Mouse (Mus musculus): ENCODE data around the gene Sez6l2. TPM values are rescaled to one million over a fixed set of nuclear protein-coding genes. Genes with fewer than 3 reads are reported as not detected.

Gene Sez6l2
- total RNA-seq, 2 experiments from 2014 or later, result 14.2 to 17.2 TPM

DNA sequence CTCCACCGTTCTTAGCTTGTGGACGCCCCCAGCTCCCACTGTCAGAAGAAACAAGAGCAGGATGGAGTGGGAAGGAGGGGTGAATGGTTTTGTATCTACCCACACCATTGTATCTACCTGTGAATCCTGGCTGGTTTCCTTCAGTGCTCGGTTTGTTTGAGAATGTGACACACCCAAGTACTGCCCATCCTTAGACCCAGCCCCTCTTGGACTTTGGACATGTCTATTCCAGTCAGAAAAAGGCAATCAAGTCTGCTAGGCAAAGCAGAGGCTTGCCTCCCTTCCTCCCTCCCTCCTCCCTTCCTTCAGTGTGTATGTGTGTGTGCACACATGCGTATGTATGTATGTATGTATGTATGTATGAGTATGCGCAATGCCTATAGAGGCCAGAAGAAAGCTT, 53.3 kb downstream of the Sez6l2 start:
- intact Hi-C loops (cut with DNase I), result no loop called here
- no peak for DNase-seq

GRCm38 (mm10) chr7:127004122-127004875, 53.9 kb downstream of the Sez6l2 start:
- intact Hi-C loops (cut with DNase I), result no loop called here
- no peak for DNase-seq

DNA sequence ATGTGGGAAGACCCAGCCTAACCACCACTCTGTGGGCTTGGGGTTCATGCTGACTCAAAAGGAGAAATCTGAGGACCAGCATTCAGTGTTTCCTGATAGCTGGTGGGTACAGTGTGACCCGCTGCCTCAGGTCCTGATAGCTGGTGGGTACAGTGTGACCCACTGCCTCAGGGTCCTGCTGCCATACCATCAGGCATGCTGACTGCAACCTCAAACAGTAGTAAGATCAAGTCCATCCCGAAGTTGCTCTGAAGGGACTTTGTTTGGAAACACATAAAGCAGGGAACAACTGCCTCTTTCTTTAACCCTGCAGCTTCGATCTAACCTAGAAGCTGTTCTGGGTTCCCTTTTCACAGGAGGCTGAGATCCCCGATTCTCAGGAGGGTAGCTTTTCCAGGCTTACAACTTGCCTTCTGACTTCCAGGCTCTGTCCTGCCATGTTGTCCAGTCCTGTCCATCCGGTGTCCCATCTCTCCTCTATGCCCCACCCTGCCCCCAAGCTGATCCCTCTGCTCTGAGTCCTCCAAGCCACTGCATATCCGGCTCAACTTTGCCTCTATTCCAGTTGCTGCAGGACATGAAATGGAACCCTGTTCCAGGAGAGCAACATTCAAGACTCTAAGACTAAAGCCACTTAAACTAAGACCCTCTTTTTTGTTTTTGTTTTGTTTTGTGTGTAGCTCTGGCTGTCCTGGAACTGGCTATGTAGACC, 57.1 kb downstream of the Sez6l2 start:
- intact Hi-C loops (cut with DNase I), result no loop called here
- no peak for DNase-seq

DNA sequence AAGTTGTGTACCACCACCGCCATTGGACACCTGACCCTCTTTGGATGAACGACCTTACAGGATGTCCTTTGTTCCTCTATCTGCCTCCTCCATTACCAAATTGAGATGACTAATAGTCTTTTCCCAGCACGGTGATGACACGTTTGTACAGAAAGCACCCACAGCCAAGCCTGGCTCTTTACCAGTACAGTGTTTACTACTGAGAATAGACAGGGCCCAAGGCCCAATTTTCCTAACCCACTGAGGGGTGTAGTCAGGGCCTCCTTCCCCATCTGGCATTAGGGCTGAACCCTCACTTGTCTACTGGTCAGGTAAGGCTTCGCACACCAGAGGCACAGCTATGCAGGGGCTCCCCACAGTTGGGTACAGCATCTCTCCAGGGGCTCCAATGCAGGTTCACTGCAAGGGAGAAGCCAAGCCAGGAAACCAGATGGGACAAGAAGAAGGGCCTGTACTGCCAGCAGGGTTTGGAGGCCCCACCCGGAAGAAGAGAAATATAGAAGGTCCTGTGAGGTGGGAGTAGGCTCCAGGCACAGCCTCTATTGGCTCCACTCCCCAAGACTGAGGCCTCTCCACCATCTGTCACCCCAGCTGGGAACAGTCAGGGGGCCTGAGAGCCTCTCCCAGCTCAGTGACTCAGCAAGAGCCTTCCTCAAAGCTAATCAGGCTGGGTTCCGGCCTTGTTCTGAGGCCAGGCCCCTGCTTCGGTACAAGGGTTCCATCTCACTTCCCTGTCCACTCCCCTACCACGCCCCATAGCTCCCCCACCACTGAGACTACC, 58.1 kb downstream of the Sez6l2 start:
- DNase-seq, result peak; percentile 80 to 83
- intact Hi-C loops (cut with DNase I), result no loop called here

DNA sequence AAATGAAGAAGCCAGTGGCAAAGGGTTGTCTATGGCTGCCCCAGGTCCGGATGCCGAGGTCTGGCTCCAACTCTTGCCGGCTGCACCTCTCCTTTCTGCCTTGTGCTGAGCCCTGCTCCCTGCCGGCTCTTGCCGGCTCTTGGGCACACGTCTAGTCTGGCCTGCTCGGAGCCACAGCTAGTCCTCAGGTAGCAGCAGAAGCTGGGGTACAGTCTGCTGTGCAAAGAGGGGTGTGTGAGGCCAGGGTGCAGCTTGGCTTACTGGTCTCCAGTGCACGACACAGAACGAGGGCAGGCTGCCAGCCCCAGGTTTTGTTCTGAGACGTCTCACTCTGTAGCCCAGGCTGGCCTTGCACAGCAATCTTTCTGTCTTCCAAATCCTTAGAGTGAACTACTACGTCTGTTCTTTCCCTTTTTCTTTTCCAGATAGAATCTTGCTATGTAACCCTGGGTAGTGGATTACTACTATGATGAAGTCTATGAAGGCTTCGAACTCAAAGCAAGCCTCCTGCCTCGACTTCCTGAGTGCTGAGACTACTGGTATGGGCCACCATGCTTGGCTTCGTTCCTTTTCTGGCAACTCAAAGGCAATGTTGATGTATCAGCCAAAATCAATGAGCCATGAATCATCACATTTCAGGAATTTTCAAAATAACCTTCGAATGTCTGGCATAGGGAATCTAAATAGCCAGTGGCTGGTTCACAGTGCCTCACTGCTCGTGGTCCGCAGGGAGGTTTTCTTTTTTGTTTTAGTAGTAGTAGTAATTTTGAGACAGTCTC, 59.1 kb downstream of the Sez6l2 start:
- DNase-seq, result no peak
- intact Hi-C loops (cut with DNase I), result loop anchor here (10.0 kb wide), 1 partner anchor 95 kb away; no protein-coding TSS in a partner anchor

DNA sequence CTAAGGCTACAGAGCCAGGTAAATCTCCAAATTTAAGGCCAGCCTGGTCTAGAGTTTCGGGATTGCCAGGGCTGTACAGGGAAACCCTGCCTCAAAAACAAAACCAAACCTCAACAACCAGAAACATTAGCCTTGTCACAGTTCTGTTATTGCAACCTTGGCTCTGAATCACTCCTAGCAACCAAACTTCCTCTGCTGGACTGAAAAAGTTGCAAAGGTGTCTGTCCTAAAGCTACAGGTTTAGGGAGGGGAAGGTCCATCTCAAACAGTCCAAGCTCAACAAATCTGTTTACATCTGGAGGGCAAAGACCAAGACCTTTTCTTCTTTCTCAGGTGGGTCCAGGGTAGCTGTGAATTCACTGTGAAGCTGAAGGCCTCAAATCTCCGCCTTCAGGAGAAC, 60.7 kb downstream of the Sez6l2 start:
- no peak for DNase-seq
- intact Hi-C loops (cut with DNase I), result loop anchor here (10.0 kb wide), 1 partner anchor 94 kb away; no protein-coding TSS in a partner anchor

- DNase-seq, result no peak
- intact Hi-C loops (cut with DNase I), result loop anchor here (10.0 kb wide), 1 partner anchor 93 kb away; no protein-coding TSS in a partner anchor
Observed at GRCm38 (mm10) chr7:127011717-127012116, 61.4 kb downstream of the Sez6l2 start.

DNA sequence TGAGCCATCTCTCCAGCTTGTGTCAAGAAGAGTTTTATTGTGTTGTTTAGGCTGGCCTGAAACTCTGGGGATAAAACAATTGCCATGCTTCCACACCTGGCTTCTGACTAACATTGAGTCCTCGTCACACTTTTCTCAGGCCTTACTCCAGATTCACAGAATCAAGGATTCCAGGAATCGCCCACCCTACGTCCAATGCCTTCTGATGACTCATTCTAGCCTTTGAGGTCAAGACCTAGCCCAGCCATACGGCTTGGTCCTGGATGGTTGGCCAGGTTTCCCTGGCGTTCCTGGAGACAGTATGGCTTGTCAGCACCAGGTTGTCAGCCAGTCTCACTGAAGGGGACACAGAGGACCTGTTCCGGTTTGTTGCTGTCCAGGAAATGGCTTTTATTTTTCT, 62.0 kb downstream of the Sez6l2 start:
- intact Hi-C loops (cut with DNase I), result loop anchor here (10.0 kb wide), 1 partner anchor 92 kb away; no protein-coding TSS in a partner anchor
- no peak for DNase-seq

GRCm38 (mm10) chr7:127012845-127013244, 62.5 kb downstream of the Sez6l2 start:
- DNase-seq, result no peak
- intact Hi-C loops (cut with DNase I), result loop anchor here (10.0 kb wide), 1 partner anchor 92 kb away; no protein-coding TSS in a partner anchor

DNA sequence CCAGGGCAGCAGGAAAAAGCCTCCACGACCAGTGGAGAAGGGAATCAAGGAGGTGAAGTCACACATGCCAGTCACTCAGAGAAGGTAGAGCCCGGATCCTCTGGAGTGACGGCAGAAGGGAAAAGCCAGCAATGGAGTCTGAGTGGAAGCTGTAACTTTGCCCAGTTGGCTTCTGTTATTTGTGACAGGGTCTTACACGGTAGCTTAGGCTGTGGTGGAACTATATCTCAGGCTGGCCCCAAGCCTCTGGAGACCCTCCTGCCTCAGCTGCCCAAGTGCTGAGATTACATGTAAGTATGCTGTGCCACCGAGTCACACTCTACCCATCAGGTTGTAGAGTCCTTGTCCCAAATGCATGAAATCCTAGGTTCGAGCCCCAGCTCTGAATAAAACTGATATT, 63.0 kb downstream of the Sez6l2 start:
- no peak for DNase-seq
- intact Hi-C loops (cut with DNase I), result loop anchor here (10.0 kb wide), 1 partner anchor 91 kb away; no protein-coding TSS in a partner anchor

GRCm38 (mm10) chr7:127014320-127014719, 64.0 kb downstream of the Sez6l2 start, which contains the start of gene Mvp:
TSS of gene Mvp (minus strand) at chr7:127014621.
- DNase-seq, result peak; percentile 68 to 74
- intact Hi-C loops (cut with DNase I), result loop anchor here (2.0 to 10.0 kb wide), 2 partner anchors 38 to 90 kb away; partner anchors contain the start of gene Cdiptos

GRCm38 (mm10) chr7:127014993-127015392, 64.6 kb downstream of the Sez6l2 start:
- DNase-seq, result no peak
- intact Hi-C loops (cut with DNase I), result loop anchor here (2.0 to 10.0 kb wide), 2 partner anchors 38 to 90 kb away; partner anchors contain the start of gene Cdiptos

- intact Hi-C loops (cut with DNase I), result loop anchor here (10.0 kb wide), 1 partner anchor 89 kb away; no protein-coding TSS in a partner anchor
- DNase-seq, result no peak
Observed at GRCm38 (mm10) chr7:127016081-127016480, 65.7 kb downstream of the Sez6l2 start.

GRCm38 (mm10) chr7:127016481-127016485, 65.9 kb downstream of the Sez6l2 start, which contains the start of gene Pagr1b:
TSS of gene Pagr1b (minus strand) at chr7:127016484.
- intact Hi-C loops (cut with DNase I), result loop anchor here (10.0 kb wide), 1 partner anchor 89 kb away; no protein-coding TSS in a partner anchor
- DNase-seq, result no peak

- intact Hi-C loops (cut with DNase I), result loop anchor here (10.0 kb wide), 1 partner anchor 88 kb away; no protein-coding TSS in a partner anchor
- no peak for DNase-seq
Observed at GRCm38 (mm10) chr7:127016486-127016938, 66.1 kb downstream of the Sez6l2 start.

DNA sequence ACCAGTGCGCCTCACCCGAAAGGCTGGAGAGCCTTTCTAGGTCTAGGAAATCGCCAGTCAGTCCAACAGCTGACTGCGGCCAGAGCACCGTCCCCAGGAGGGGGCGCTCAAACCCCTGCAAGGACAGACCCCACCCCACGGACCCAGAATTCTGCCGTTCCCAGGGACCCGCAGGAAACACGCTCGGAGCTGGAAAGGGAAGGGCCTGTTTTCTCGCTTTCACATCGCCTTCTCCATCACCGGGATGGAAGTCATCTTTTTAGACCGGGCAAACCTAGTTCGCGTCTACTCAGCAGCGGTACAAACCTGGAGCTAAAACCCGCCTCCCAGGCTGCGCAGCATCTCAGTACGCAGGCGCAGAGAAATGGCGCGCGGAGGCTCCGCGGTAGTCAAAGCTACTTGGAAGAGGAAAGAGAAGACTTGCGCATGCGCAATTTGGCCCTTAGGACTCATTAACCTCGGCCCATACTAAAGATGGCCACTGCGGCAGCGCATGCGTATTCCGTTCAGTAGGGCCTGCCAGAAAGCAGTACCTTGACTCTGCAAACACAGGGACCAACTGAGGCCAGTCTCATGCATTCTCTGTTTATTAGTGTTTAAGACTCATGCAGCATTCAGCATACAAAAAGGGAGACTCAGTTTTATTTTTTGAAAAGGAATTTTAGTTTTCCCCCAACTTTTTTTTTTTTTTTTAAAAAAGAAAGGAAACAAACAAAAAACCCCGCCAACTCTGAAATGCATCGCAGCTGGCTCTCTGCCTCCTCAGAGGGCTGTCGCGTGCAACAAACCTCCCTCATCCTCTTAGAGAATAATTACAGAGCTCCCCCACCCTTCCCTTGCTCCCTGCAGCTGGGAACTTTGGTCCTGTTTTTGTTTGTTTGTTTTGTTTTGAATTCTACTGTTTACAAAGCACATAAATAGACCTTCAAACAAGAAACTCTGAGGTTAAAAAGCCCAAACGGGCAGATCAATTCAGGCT, 66.9 kb downstream of the Sez6l2 start, which contains the start of gene Pagr1a:
TSS of gene Pagr1a (minus strand) at position 382 of the 979 bp plus-strand sequence.
- intact Hi-C loops (cut with DNase I), result loop anchor here (10.0 kb wide), 1 partner anchor 88 kb away; no protein-coding TSS in a partner anchor
- DNase-seq, result peak; percentile 95 to 96

GRCm38 (mm10) chr7:127017950-127018345, 67.6 kb downstream of the Sez6l2 start:
- intact Hi-C loops (cut with DNase I), result loop anchor here (10.0 kb wide), 1 partner anchor 87 kb away; no protein-coding TSS in a partner anchor
- DNase-seq, result no peak

All from heart, postnatal 14 days (tissue).